Mouse (Mus musculus) thymus, postnatal 25 days (tissue): ENCODE results near the gene Grid2.

Experiments used
- DNase-seq: peaks from one replicate; pipeline ENCODE4 v3.0.0; 2022

Grid2 gene

GRCm38 (mm10) chr6:64073406-64073805, 817.7 kb downstream of the Grid2 start:
- no peak for DNase-seq

- no peak for DNase-seq
Observed at GRCm38 (mm10) chr6:64077911-64078310, 822.2 kb downstream of the Grid2 start.

- no peak for DNase-seq
Observed at GRCm38 (mm10) chr6:64098662-64099061, 843.0 kb downstream of the Grid2 start.

GRCm38 (mm10) chr6:64114594-64114993, 858.9 kb downstream of the Grid2 start:
- DNase-seq, result no peak

GRCm38 (mm10) chr6:64136275-64136674, 880.6 kb downstream of the Grid2 start:
- no peak for DNase-seq

- DNase-seq, result no peak
Observed at GRCm38 (mm10) chr6:64148613-64149012, 892.9 kb downstream of the Grid2 start.

GRCm38 (mm10) chr6:64174995-64175612, 919.4 kb downstream of the Grid2 start:
- no peak for DNase-seq

DNA sequence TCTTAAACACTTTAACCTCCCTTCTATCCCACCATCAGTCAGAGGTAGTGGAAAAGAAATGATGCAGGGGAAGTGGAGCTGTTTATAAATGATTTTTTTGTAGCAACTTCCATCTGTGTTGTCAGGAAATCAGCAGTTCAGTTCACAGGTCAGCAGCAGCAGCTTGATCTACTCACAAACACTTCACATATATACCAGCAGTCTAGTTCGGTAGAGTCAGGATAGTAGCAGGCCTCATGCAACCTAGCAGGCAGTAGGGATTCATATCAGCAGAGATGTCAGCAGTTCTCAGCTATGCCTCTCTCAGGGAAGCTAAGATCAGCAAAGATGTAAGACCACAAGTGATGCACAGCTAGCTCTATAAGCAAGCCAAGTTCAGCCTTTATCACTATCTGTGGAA, 938.0 kb downstream of the Grid2 start:
- no peak for DNase-seq

DNA sequence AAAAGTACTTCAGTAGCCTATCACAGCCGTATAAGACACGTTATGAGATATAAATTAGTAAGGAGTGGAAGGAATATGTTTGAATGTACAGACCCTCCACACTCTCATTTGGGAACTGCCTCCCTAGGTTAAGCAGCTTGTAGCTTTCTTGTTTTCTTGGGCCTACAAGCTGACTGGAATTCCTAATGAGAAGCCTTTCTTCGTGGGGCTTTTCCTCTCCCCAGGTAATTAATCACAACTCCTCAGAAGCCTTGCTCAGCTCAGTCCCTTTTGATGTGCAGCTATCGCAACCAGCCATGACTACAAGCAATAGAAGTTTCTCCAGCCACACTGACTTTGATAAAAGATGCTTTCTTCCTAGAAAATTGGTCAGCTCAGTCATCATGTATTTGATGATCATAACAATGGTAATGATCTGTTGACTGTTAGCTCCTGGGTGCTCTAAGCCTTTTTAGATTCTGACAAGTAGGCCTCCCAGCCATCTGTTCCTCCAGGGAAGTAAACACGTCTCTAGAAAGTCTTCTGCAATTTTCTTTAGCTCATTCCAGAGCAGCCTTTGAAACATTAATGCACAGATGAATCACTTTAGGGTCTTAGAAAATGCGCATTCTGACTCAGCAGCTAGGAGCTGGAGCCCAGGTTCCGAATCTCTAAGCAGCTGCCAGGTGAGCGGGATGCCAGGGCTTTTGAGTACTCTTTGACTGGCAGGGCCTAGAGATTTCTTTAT, 946.9 kb downstream of the Grid2 start:
- no peak for DNase-seq

- no peak for DNase-seq
Observed at GRCm38 (mm10) chr6:64236351-64236750, 980.7 kb downstream of the Grid2 start.

DNA sequence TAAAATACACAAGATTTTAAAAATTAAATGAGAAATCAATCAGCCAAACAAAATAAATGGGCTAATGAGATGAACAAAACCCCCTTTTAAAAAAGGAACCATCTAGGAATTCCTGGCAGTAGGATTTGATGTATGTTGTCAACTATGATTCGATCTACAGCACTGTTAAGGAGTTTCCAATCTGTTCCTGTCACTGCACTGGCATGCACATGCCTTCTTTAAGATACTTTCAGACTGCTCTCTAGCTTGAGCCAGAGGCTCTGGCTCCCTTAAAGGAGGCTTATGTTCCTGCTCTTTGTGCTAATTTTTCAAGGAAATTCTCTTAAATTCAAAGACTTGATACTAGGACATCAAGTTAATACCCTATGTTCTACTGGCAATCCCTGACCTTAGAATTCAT, 984.9 kb downstream of the Grid2 start:
- DNase-seq, result no peak

DNA sequence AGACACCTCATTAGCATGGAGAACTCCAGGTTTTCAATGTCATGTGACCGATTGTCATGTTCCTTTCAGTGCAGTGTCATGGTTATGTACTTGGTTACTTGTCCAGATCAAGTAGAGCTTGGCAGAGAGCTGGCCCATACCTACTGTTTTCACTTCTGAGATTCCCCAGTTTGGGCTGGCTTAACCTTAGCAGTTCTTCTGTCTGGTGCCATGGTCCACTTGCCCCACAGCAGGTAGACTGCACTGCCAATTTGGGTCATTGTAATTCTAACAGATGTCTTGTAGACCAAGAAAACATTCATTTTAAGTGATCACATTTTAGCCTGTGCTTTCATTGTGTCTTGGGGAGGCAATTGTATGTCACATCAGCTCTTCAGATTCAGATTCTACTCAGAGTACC, 990.3 kb downstream of the Grid2 start:
- no peak for DNase-seq

GRCm38 (mm10) chr6:64251041-64251440, 995.4 kb downstream of the Grid2 start:
- no peak for DNase-seq

GRCm38 (mm10) chr6:64263517-64263916, 1007.8 kb downstream of the Grid2 start:
- no peak for DNase-seq

DNA sequence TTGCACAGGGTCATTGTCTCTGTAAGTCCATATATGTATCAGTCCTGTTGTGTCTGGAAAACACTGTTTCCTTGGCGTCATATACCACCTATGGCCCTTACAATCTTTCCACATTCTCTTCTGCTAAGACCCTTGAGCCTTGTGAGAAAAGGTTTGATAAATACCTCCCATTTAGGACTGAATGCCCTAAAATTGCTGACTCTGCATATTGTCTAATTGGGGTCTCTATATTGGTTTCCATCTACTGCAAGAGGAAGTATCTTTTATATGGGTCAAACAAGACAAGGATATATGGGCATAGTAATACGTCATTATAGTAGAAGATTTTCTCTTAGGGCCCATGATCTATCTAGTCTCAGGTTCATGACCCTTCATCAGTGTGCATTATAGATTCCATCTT, 1008.5 kb downstream of the Grid2 start:
- DNase-seq, result no peak

GRCm38 (mm10) chr6:64274319-64275114, 1018.8 kb downstream of the Grid2 start:
- no peak for DNase-seq

DNA sequence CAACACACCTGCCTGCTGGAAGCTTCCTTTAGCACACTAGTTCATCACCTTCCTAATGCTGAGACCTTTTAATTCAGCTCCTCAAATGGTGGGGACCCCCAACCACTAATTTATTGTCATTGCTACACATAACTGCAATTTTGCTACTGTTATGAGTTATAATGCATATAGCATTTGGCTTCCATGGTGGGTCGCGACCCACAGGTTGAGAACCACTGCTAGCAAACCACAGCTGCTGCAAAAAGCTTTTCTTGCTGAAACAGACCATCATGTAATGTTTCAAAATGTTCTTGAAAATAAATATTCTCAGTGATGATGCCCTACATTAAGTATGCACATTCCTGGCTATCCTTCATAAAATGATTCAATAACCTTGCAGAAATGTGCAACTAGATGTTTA, 1024.3 kb downstream of the Grid2 start:
- no peak for DNase-seq

DNA sequence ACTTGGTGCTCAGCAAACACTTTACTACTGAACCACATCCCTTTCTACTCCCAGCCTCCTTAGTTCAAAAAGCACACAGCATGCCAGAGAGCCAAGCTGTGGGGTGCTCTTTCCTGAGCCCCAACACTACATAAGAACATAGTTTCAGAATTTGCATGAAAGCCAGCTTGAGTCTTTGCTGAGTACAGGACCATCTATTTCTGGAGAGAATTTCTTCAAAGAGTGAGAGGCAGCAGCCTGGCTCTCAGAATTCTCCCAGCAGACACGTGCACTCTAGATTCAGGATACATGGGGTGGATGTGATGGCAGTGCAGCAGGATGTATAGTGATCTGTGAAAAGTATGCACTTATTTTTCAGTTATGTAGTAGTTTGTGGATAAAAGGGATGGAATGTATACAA, 1038.1 kb downstream of the Grid2 start:
- DNase-seq, result no peak

DNA sequence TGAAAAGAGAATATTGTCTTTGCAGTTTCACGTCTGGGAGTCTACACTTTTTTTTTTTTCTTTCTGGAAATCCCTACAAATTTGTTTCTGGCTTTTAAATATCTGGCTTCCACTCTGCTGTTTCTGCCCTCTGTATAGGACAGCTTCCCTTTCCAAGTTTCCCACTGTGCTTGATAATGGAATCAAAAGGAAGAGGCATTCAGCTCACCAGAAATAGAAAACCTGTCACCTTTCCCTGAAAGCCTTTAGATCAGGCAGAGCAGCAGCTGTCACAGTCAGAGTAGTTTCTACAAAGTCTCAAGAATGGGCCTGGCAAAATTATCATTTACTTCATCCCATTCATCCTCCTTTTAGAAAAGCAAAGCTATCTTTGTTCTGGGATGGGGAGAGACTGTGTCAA, 1042.0 kb downstream of the Grid2 start:
- no peak for DNase-seq

- DNase-seq, result no peak
Observed at GRCm38 (mm10) chr6:64304709-64305476, 1049.2 kb downstream of the Grid2 start.

DNA sequence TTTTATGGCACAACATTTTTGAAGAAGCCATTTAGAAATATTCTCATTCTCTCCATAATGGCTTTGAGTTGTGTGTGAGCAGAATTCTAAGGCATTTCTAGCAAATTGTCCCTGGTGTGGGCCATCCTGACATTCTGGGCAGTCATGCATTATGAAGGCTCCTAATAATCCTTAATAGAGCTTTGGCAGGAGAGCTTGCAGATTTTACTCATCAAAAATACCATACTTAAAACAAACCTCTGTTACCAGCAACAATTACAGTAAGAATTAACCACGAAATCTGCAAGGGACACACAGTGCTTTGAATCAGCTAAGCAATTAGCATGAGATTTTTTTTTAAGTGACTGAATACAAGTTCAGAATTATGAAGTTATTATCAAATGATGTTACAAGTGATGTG, 1053.0 kb downstream of the Grid2 start:
- no peak for DNase-seq

- DNase-seq, result no peak
Observed at GRCm38 (mm10) chr6:64313132-64313531, 1057.5 kb downstream of the Grid2 start.

GRCm38 (mm10) chr6:64326936-64327335, 1071.3 kb downstream of the Grid2 start:
- no peak for DNase-seq
